Mouse (Mus musculus) ovary, postnatal 36 days (tissue): ENCODE measurements around the gene Rnf114.

Experiments used
- DNase-seq: peaks from one replicate; pipeline ENCODE4 v3.0.0; 2022; ENCODE audit warnings: low spot score, mixed read lengths

Gene Rnf114

GRCm38 (mm10) chr2:167539536-167540476 is 47.4 kb downstream of the Rnf114 start:
- no peak for DNase-seq

GRCm38 (mm10) chr2:167540477-167541110 is 48.1 kb downstream of the Rnf114 start:
- DNase-seq: no peak

DNA sequence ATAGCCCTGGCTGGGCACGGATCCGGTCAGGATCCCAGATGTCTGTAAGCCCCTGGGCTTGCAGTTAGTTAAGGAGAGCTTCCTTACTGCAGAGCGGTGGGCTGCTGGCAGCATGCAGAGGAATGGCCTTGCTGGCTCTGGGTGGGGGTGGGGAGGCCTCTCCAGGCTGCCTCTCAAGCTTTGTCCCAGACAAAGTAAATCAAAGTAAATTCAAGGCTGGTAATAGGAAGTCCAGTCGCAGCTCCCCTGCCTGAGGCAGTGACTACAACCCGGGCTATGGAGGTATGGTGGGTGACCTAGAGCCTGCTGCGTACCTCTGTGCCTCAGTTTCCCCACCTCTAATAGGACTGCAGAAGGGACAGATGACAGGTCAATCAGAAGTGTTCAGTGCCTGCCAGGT is 48.9 kb downstream of the Rnf114 start:
- DNase-seq: no peak

GRCm38 (mm10) chr2:167541761-167542160 is 49.3 kb downstream of the Rnf114 start:
- DNase-seq: no peak

DNA sequence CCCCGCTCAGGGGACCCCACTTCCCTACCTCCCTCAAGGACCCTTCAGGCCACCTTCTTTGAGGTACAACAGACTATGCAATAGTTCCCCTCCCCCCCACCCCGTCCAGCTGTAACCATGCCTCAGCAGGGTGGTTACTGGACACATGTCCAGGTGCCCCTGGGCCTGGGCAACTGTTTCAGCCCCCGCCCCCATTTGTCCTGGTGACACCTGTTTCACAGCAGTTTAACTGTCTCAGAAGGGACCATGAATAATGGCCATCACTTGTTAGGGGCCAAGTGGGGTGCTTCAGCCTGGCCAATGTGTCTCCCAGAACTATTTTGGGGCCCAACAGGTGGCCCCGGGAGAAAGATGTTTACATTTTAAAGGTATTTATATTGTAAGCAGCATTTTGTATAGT is 49.9 kb downstream of the Rnf114 start:
- no peak for DNase-seq

GRCm38 (mm10) chr2:167543121-167544003 is 50.9 kb downstream of the Rnf114 start:
- DNase-seq: no peak

DNA sequence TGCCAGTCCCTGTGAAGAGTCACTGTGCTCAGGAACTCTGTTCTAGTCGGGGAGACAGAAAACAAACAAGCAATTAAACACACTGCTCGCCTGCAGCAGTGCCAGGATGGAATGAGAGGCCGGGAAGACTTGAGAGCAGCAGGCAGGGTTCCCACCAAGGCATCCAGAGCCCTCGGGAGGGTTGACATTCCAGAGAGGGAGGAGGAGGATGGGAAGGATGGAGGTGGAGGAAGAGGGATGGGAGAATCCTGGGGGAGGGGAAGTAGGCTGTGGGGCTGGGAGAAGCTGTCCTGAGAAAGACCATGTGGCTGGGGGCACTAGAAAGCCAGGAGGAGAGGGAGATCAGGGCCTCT is 51.5 kb downstream of the Rnf114 start:
- no peak for DNase-seq

- no peak for DNase-seq
These were observed 52.0 kb downstream of the Rnf114 start for GRCm38 (mm10) chr2:167544456-167544855.

- no peak for DNase-seq
These were observed 54.2 kb downstream of the Rnf114 start for GRCm38 (mm10) chr2:167546447-167547195.

DNA sequence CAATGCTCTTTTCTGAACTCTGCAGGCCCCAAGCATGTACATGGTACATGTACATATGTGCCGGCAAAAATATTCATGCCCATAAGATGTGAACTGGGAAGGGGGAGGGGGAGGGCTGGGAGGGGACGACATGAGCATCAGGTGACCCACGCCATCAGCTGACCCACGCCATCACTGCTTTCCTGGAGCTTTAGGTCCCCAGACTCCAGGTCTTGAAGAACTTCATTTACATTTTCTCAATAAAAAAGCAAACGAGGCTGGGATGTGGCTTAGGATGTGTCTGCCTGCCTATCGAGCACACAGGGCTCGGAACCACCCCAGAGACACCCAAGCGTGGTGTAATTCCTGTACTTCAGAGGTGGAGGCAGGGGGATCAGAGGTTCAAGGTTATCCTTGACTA is 55.0 kb downstream of the Rnf114 start:
- no peak for DNase-seq

- DNase-seq: no peak
These were observed 56.5 kb downstream of the Rnf114 start for GRCm38 (mm10) chr2:167548961-167549360.

GRCm38 (mm10) chr2:167550341-167550854 is 58.0 kb downstream of the Rnf114 start:
- DNase-seq: no peak

GRCm38 (mm10) chr2:167551342-167551920 is 59.0 kb downstream of the Rnf114 start:
- DNase-seq: no peak

- no peak for DNase-seq
These were observed 59.8 kb downstream of the Rnf114 start for GRCm38 (mm10) chr2:167552292-167552691.

DNA sequence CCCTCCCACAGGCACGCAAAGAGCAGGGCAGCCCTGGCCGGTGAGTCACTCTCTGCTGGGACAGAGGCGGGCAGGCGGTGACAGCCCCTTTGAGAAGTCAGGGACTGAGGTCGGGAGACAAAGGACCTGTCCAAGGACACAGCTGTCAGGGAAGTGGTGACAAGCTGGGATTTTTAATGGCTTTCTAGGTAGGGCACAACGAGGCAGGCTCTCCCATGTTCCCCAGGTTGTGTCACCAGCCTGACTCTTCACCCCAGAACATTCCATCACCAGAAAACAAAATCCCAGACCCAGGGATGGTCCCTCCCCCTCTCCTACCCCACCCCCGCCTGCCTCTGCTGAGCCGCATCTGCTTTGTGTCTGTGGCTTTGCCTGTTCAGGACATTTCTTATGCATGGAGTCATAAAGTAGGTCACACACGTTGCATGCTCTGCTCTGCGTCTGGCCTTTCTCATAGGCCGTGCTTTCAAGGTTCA is 60.5 kb downstream of the Rnf114 start:
- no peak for DNase-seq

DNA sequence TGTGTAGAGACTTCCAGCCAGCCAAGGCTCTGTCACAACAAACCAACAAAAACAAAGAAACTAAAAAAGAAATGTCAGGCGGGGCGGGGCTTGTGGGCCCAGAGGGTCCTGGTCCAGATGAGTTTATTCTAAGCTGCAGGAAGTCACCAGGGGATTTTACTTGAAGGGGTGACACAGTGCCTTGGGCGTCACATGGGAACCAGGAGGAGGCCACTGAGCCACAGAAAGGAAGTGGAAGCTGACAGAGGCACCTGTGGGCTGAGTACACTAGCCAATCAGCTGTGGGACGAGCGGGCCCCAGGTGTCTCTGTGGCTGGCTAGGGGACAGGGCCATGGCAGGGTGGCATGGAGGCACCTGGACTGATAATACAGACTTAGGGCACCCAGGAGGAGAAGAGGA is 63.3 kb downstream of the Rnf114 start:
- no peak for DNase-seq

GRCm38 (mm10) chr2:167559413-167559812 is 67.0 kb downstream of the Rnf114 start:
- DNase-seq: no peak

- DNase-seq: no peak
These were observed 69.7 kb downstream of the Rnf114 start for GRCm38 (mm10) chr2:167562101-167562500.

GRCm38 (mm10) chr2:167563035-167563434 is 70.6 kb downstream of the Rnf114 start:
- no peak for DNase-seq

GRCm38 (mm10) chr2:167563703-167564102 is 71.3 kb downstream of the Rnf114 start:
- DNase-seq: no peak
